Mouse (Mus musculus): ENCODE data around the gene Wnt6. TPM values are rescaled to one million over a fixed set of nuclear protein-coding genes. Genes with fewer than 3 reads are reported as not detected.

The Wnt6 gene
- total and polyA plus RNA-seq, 2 experiments from 2014 or later, result 6.6 to 8.4 TPM

- WGBS, result 28% methylated on average over 6 of the region's 6 CpGs
- Histone ChIP-seq H3K27ac (ENCODE audit: low read depth, low read length) (no peak overlapping the region), H3K36me3 (ENCODE audit: insufficient read depth, low read length) (no peaks in the 10 kb centered on the region), H3K4me1 (ENCODE audit: insufficient read depth, low read length) (peaks cover 15% of the 10 kb centered on the region; the same call in 1 of the 2 replicates), H3K4me3 (ENCODE audit: low read depth, low read length) (no peak overlapping the region), H3K9me3 (ENCODE audit: low read length) (no peaks in the 10 kb centered on the region), H3K4me2 (ENCODE audit: low read depth, low read length, poor library complexity, severe bottlenecking) (no peak overlapping the region), H3K27me3 (ENCODE audit: insufficient read depth, low read length) (peaks cover 63% of the 10 kb centered on the region), H3K9ac (replicated peaks; ENCODE audit: low read length, poor library complexity, severe bottlenecking) (no peak overlapping the region)
- ATAC-seq (ENCODE audit: low FRiP score) (no peak), DNase-seq (ENCODE audit: low spot score) (no peak)
- TF ChIP-seq CTCF (IDR thresholded peaks at IDR 0.05), result peak; percentile 24; the same call in 1 of the 2 replicates
These were observed 17.0 kb downstream of the Wnt6 start for GRCm38 (mm10) chr1:74788603-74789176.

DNA sequence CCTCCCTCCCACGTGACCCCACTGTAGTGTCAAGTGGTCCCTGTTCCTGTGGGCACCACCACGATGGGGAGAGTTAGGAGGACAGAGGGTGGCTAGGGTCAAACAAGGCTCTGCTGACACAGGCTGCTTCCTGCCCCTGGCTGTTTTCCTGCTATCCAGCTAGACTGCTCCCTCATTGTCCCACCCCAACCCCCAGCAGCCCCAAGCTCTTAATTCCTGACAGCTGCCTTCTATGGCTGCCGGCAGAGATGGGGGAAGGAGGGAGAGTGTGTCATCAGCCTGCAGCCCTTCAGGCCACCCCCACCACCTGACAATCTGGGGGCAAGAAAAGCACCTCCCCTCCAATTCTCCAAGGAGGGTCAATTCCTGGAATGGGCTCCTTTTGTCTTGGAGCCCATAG lies 18.4 kb downstream of the Wnt6 start:
- TF ChIP-seq CTCF (IDR thresholded peaks at IDR 0.05), result no peak
- Histone ChIP-seq H3K36me3 (ENCODE audit: insufficient read depth, low read length) (no peaks in the 10 kb centered on the region), H3K9me3 (ENCODE audit: low read length) (no peaks in the 10 kb centered on the region), H3K9ac (replicated peaks; ENCODE audit: low read length, poor library complexity, severe bottlenecking) (no peak overlapping the region), H3K4me2 (ENCODE audit: low read depth, low read length, poor library complexity, severe bottlenecking) (no peak overlapping the region), H3K27me3 (ENCODE audit: insufficient read depth, low read length) (peaks cover 59% of the 10 kb centered on the region), H3K4me3 (ENCODE audit: low read depth, low read length) (no peak overlapping the region), H3K27ac (ENCODE audit: low read depth, low read length) (no peak overlapping the region), H3K4me1 (ENCODE audit: insufficient read depth, low read length) (peaks cover 12% of the 10 kb centered on the region; the same call in 1 of the 2 replicates)
- ATAC-seq (ENCODE audit: low FRiP score) (no peak), DNase-seq (ENCODE audit: low spot score) (no peak)
- WGBS, result 10% methylated on average over 3 of the region's 3 CpGs

GRCm38 (mm10) chr1:74791249-74791648 lies 19.6 kb downstream of the Wnt6 start, which contains the start of gene Wnt10a:
Gene Wnt10a, plus strand, starts transcription at chr1:74791516.
- H3K4me1 ChIP-seq (ENCODE audit: insufficient read depth, low read length), result peaks cover 12% of the 10 kb centered on the region; the same call in 1 of the 2 replicates
- peak within 1 kb of the TSS; percentile 33 for H3K4me3 ChIP-seq (ENCODE audit: low read depth, low read length)
- DNase-seq (ENCODE audit: low spot score), result no peak
- TF ChIP-seq CTCF (IDR thresholded peaks at IDR 0.05), result no peak
- no peak for ATAC-seq (ENCODE audit: low FRiP score)
- H3K4me2 ChIP-seq (ENCODE audit: low read depth, low read length, poor library complexity, severe bottlenecking), result peak within 1 kb of the TSS; percentile 70
- H3K9ac ChIP-seq (replicated peaks; ENCODE audit: low read length, poor library complexity, severe bottlenecking), result peak within 1 kb of the TSS; percentile 50
- H3K9me3 ChIP-seq (ENCODE audit: low read length), result no peaks in the 10 kb centered on the region
- H3K27ac ChIP-seq (ENCODE audit: low read depth, low read length), result no peak within 1 kb of the TSS
- WGBS, result 0% methylated on average over 9 of the region's 11 CpGs
- H3K27me3 ChIP-seq (ENCODE audit: insufficient read depth, low read length), result peaks cover 51% of the 10 kb centered on the region
- no peaks in the 10 kb centered on the region for H3K36me3 ChIP-seq (ENCODE audit: insufficient read depth, low read length)

GRCm38 (mm10) chr1:74792831-74793660 lies 21.4 kb downstream of the Wnt6 start:
- TF ChIP-seq CTCF (IDR thresholded peaks at IDR 0.05), result no peak
- H3K4me2 ChIP-seq (ENCODE audit: low read depth, low read length, poor library complexity, severe bottlenecking), result no peak overlapping the region
- no peaks in the 10 kb centered on the region for H3K36me3 ChIP-seq (ENCODE audit: insufficient read depth, low read length)
- no peak overlapping the region for H3K27ac ChIP-seq (ENCODE audit: low read depth, low read length)
- H3K4me1 ChIP-seq (ENCODE audit: insufficient read depth, low read length), result peaks cover 12% of the 10 kb centered on the region; the same call in 1 of the 2 replicates
- no peak overlapping the region for H3K9ac ChIP-seq (replicated peaks; ENCODE audit: low read length, poor library complexity, severe bottlenecking)
- no peak overlapping the region for H3K4me3 ChIP-seq (ENCODE audit: low read depth, low read length)
- ATAC-seq (ENCODE audit: low FRiP score) (no peak), DNase-seq (ENCODE audit: low spot score) (no peak)
- WGBS, result 27% methylated on average over 19 of the region's 19 CpGs
- H3K9me3 ChIP-seq (ENCODE audit: low read length), result no peaks in the 10 kb centered on the region
- peaks cover 48% of the 10 kb centered on the region for H3K27me3 ChIP-seq (ENCODE audit: insufficient read depth, low read length)

DNA sequence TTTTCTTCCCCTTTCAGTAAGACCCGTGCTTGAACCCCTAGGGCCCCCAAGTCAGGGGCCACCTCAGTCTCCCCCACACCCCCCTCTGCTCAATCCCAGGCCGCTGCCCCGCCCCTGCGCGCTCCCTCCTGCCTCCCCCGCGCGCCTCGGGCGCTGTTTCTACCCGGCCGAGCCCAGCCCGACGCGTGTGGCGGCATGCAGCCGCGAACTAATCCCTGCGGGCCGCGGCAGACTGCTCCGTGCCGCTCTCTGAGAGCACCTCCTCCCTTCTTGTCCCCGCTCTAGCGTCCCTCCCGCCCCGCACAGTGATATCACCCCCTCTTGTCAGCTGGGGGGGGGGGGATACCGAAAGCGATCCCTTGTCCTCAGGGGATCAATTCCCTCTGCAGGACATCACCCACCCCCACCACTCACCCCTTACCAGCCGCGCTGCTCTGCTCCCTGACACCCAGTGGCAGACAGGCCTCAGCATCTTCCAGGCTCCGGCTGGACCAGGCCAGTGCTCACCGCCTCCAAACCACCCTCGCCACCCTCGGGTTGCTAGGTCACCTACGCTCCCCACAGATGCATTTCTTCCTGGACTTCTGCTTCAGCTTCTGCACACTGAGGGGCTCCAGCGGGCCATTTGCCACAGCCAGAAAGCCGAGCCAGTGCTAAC lies 22.9 kb downstream of the Wnt6 start:
- Histone ChIP-seq H3K4me2 (ENCODE audit: low read depth, low read length, poor library complexity, severe bottlenecking) (peak overlapping the region; percentile 59), H3K27ac (ENCODE audit: low read depth, low read length) (no peak overlapping the region), H3K36me3 (ENCODE audit: insufficient read depth, low read length) (no peaks in the 10 kb centered on the region), H3K9me3 (ENCODE audit: low read length) (no peaks in the 10 kb centered on the region), H3K9ac (replicated peaks; ENCODE audit: low read length, poor library complexity, severe bottlenecking) (0 out of 2 replicates have a peak overlapping the region, but pooled peaks have one; percentile 33), H3K4me1 (ENCODE audit: insufficient read depth, low read length) (peaks cover 12% of the 10 kb centered on the region; the same call in 1 of the 2 replicates), H3K27me3 (ENCODE audit: insufficient read depth, low read length) (peaks cover 58% of the 10 kb centered on the region), H3K4me3 (ENCODE audit: low read depth, low read length) (peak overlapping the region; percentile 24)
- no peak for TF ChIP-seq CTCF (IDR thresholded peaks at IDR 0.05)
- WGBS, result 3% methylated on average over 34 of the region's 38 CpGs
- ATAC-seq (ENCODE audit: low FRiP score), result peak; percentile 21; the same call in 1 of the 2 replicates
- DNase-seq (ENCODE audit: low spot score), result no peak
